Mouse (Mus musculus) bone marrow macrophage, adult 2 months (primary cell): ENCODE measurements at regions not wholly inside any gene's neighbourhood (a gene's known extent, or its start where the extent isn't known, plus 50 kb on each side); places are given as distances from the start of the nearest gene placed in this dataset.

Source experiments
- CTCF ChIP-seq: IDR thresholded peaks from 2 replicates; pipeline ENCODE4 v1.5.1; 2012; ENCODE audit warnings: low read depth, mild to moderate bottlenecking, low read length, moderate library complexity
- POLR2A ChIP-seq: IDR thresholded peaks from 2 replicates; pipeline ENCODE4 v1.6.1; 2012; ENCODE audit warnings: mild to moderate bottlenecking, low read depth, low read length, borderline replicate concordance

DNA sequence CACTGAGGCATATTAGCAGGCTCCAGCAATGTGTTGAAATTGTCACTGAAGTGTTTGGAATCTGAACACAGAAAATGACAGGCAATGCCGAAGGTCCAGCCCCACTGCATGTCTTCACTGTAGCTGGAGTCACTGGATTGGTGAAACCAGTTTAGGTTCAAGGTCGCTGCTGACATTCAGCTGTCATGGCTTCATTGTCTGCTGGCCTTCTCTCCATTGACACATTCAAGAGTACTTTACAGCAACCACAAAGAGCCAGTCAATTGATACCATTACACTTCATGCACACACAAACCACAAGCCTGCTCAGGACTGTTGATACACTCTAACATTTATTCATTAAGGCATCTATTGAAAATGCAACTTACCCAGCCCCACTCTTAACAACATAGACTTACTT is 341.8 kb upstream of the Tmem161b start:
- no peak for TF ChIP-seq POLR2A
- no peak for TF ChIP-seq CTCF
